Mouse (Mus musculus) left cerebral cortex, adult 11 months (tissue): ENCODE data around the gene B3gnt9.

Experiments
- DNase-seq: peaks from one replicate; pipeline ENCODE4 v3.0.0; 2022; ENCODE audit warnings: low spot score

B3gnt9 gene

DNA sequence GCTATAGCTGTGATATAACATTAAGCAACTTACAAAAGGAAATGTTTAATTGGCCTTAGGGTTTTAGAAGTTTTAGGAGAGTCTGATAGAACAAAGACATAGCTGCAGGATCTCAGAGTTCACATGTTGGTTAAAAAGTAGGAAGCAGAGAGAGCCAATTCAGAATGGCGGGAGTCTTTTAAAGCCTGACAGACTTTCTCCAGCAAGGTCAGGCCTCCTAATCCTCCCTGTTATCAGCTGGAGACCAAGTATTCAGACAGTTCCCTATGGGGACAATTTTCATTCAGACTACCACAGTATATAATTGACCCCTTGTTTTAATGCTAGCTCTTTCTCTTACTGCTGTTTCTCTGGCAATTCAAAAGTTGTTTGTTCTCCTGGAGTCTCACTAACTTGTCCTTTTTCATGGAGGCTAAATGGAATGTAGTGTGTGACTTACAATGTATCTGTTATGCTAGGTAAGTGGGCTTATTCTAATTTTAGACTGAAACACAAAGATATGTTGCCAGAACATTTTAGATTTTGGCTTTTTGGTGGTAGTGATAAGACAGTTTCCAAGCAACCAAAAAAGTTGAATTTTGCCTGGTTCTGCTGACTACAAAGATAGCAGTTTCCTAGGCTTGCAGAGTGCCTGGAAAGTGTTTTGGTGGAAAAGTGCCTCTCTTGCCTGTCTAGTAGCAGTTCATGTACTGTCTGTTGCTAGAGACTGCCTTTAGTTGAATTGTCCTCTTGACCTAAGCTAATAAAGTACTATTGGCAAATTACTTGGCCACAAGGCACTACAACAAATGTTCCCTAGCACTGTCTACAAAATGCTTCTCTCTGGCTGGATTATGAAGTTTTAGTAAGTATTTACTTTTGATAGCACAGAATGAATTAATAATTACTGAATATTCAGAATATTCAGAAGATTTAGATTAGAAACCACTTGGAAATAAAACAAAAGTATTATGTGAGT is 45.5 kb downstream of the B3gnt9 start:
- no peak for DNase-seq

DNA sequence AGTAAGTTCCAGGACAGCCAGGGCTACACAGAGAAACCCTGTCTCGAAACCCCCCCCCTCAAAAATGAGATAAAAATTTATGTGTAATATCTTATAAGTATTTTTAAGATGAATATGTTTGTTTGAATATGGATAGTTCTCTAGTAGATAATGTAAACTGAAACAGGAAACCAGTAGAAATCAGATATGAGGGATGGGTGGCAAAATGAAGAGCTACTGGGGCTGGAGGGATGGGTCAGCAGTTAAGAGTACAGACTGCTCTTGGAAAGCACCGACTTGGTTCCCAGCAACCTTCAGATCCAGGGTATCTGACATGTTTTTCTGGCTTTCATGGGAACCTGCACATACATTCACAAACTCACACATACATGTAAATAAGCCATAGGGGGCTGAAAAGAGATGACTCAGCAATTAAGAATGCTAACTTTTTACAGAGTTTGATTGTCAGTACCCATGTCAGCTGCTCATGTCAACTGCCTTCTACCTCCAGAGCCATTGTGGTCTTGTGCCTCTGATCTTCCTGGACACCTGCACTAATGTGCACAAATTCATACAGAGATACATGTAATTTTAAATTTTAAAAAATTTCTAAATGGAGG is 47.2 kb downstream of the B3gnt9 start:
- DNase-seq: no peak

DNA sequence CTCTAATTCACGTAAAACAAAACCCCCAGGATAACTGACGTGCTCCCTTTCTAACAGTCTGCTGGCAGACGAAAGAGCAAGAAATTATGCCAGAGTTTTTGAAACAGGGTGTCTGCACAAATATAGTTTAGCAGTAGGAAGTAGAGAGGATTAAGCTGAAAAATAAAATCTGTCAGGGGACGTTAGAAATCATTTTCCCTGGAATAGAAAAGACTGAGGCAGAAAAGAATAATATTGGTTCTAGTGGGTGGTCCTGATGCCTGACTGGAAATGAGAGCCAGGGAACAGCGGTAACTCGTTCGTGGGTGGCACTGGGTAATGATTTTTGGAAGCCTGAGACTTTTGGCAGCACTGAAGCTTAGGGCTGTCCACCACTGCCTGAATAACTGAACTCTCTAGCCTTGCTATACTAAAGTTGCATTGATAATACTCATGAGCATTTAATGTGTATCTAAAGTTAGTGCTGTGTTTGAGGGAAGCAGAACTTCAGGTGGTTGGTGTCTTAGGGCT is 48.1 kb downstream of the B3gnt9 start:
- no peak for DNase-seq

- DNase-seq: no peak
Observed at GRCm38 (mm10) chr8:105205748-105206147, 49.2 kb downstream of the B3gnt9 start.
